Comparison of ENCODE assay signal across 9 mouse cellular contexts in genomic region chr1:75457710-75458024, GRCm38 (mm10). TPM values are rescaled to one million over a fixed set of nuclear protein-coding genes. Genes with fewer than 3 reads are reported as not detected.
A peak's percentile ranks its signal among the peaks of the same experiment; 100 is the strongest.
DNase-seq lines count a peak whose midpoint lies in the region; ATAC-seq lines count a peak whose summit lies in the region.
"Had no signal": no experiment of that assay in that cellular context is flagged by ENCODE, and none has a peak within 500 bp of the region (broad histone marks: within the 10 kb centered on the region; RNA-seq: fewer than 3 reads in every experiment).

No protein-coding gene starts in this region.

- no peaks in the 10 kb centered on the region for H3K9me3 ChIP-seq in heart, embryonic 16.5 days (replicated peaks; ENCODE audit: control insufficient read depth, low read length)
- no peaks in the 10 kb centered on the region for H3K9me3 ChIP-seq in hindbrain, embryonic 15.5 days
- H3K9me3 ChIP-seq in midbrain, embryonic 14.5 days (ENCODE audit: control insufficient read depth, low read length): no peaks in the 10 kb centered on the region

- peaks cover 11% of the 10 kb centered on the region for H3K4me1 ChIP-seq in heart, embryonic 16.5 days (ENCODE audit: control insufficient read depth, insufficient read depth, low read length)
- peaks cover 49% of the 10 kb centered on the region for H3K4me1 ChIP-seq in hindbrain, embryonic 15.5 days (replicated peaks)
- H3K4me1 ChIP-seq in midbrain, embryonic 14.5 days (ENCODE audit: control insufficient read depth, insufficient read depth, low read length): peaks cover 37% of the 10 kb centered on the region

- WGBS in heart, embryonic 16.5 days: 7% methylated on average over 10 of the region's 10 CpGs
- WGBS in hindbrain, embryonic 15.5 days: 5% methylated on average over 8 of the region's 10 CpGs
- WGBS in midbrain, embryonic 14.5 days: 4% methylated on average over 8 of the region's 10 CpGs

- no peaks in the 10 kb centered on the region for H3K36me3 ChIP-seq in heart, embryonic 16.5 days (ENCODE audit: control insufficient read depth, insufficient read depth)
- no peaks in the 10 kb centered on the region for H3K36me3 ChIP-seq in hindbrain, embryonic 15.5 days
- no peaks in the 10 kb centered on the region for H3K36me3 ChIP-seq in midbrain, embryonic 14.5 days (ENCODE audit: control insufficient read depth, insufficient read depth, low read length)

- peaks cover 44% of the 10 kb centered on the region for H3K27me3 ChIP-seq in heart, embryonic 16.5 days (ENCODE audit: control insufficient read depth, insufficient read depth, low read length)
- no peaks in the 10 kb centered on the region for H3K27me3 ChIP-seq in hindbrain, embryonic 15.5 days
- H3K27me3 ChIP-seq in midbrain, embryonic 14.5 days (ENCODE audit: control insufficient read depth, insufficient read depth, low read length): no peaks in the 10 kb centered on the region; the same call in 1 of the 2 replicates

- H3K9ac ChIP-seq in heart, embryonic 16.5 days (ENCODE audit: low read length): no peak overlapping the region
- H3K9ac ChIP-seq in hindbrain, embryonic 15.5 days: no peak overlapping the region
- H3K9ac ChIP-seq in midbrain, embryonic 14.5 days (replicated peaks; ENCODE audit: low read length): 0 out of 2 replicates have a peak overlapping the region, but pooled peaks have one; percentile 36

- no peak for DNase-seq in heart, postnatal 4 days
- peak; percentile 57 for DNase-seq in brain, adult 2 months (ENCODE audit: low read depth, low spot score)
- no peak for DNase-seq in midbrain, embryonic 14.5 days
- DNase-seq in right cerebral cortex, adult 18-20 months: no peak
- no peak for DNase-seq in left cerebral cortex, adult 9 months (ENCODE audit: low spot score in 2 of 2)
- no peak for DNase-seq in ovary, postnatal 36 days (ENCODE audit: low spot score)

- ATAC-seq in heart, embryonic 16.5 days (replicated peaks; ENCODE audit: extremely low read depth, insufficient read depth, low FRiP score): no peak
- ATAC-seq in hindbrain, embryonic 15.5 days (ENCODE audit: low FRiP score, low read depth): no peak; the same call in 1 of the 2 replicates
- 0 out of 2 replicates have a peak, but pooled peaks have one; percentile 32 for ATAC-seq in midbrain, embryonic 14.5 days (ENCODE audit: low FRiP score, low TSS enrichment)

- no peak overlapping the region for H3K27ac ChIP-seq in heart, embryonic 16.5 days (ENCODE audit: low read length)
- H3K27ac ChIP-seq in hindbrain, embryonic 15.5 days (replicated peaks): no peak overlapping the region
- H3K27ac ChIP-seq in midbrain, embryonic 14.5 days (replicated peaks; ENCODE audit: low read depth, low read length): peak overlapping the region; percentile 84
- H3K27ac ChIP-seq: macrophage had no signal

- H3K4me3 ChIP-seq in heart, embryonic 16.5 days (ENCODE audit: low read length): no peak overlapping the region
- no peak overlapping the region for H3K4me3 ChIP-seq in hindbrain, embryonic 15.5 days
- H3K4me3 ChIP-seq in midbrain, embryonic 14.5 days (replicated peaks; ENCODE audit: low read depth, low read length): peak overlapping the region; percentile 29; the same call in 1 of the 2 replicates

- peak overlapping the region; percentile 70; the same call in 1 of the 2 replicates for H3K4me2 ChIP-seq in heart, embryonic 16.5 days (ENCODE audit: low read depth, low read length)
- 0 out of 2 replicates have a peak overlapping the region, but pooled peaks have one; percentile 53 for H3K4me2 ChIP-seq in hindbrain, embryonic 15.5 days
- peak overlapping the region; percentile 70 for H3K4me2 ChIP-seq in midbrain, embryonic 14.5 days (ENCODE audit: low read length)

RNA-seq across cellular contexts. Expression of gene Asic4, which starts 7.4 kb away (rescaled TPM):
- 0.08 and 0.27 TPM in 2 replicates for polyA plus RNA-seq in heart, embryonic 16.5 days (2015; fragmentation: Nextera tagmentation; extraction: Ambion mirVana)
- not detected for total RNA-seq in heart, postnatal 4 days (2021)
- polyA plus RNA-seq in hindbrain, embryonic 15.5 days (2015; fragmentation: Nextera tagmentation; extraction: Ambion mirVana): 21.2 and 22.8 TPM in 2 replicates
- 16.6 and 34.3 TPM in 2 replicates for polyA plus RNA-seq in midbrain, embryonic 14.5 days (2014; fragmentation: Nextera tagmentation; extraction: Ambion mirVana)
- polyA plus RNA-seq: macrophage had no signal

RNA-seq across cellular contexts. Expression of gene Chpf, which starts 21.4 kb away (rescaled TPM):
- polyA plus RNA-seq in heart, embryonic 16.5 days (2015; fragmentation: Nextera tagmentation; extraction: Ambion mirVana): 23.9 and 27.0 TPM in 2 replicates
- 10 to 100 TPM; 38.0 to 38.7 TPM for total RNA-seq in heart, postnatal 4 days (2021)
- 46.1 and 53.4 TPM in 2 replicates for polyA plus RNA-seq in hindbrain, embryonic 15.5 days (2015; fragmentation: Nextera tagmentation; extraction: Ambion mirVana)
- polyA plus RNA-seq in midbrain, embryonic 14.5 days (2014; fragmentation: Nextera tagmentation; extraction: Ambion mirVana): 39.7 and 44.2 TPM in 2 replicates

RNA-seq across cellular contexts. Expression of gene Tmem198, which starts 21.7 kb away (rescaled TPM):
- 0.60 and 0.69 TPM in 2 replicates for polyA plus RNA-seq in heart, embryonic 16.5 days (2015; fragmentation: Nextera tagmentation; extraction: Ambion mirVana)
- total RNA-seq in heart, postnatal 4 days (2021): 1 to 10 TPM in 1 of 2 experiments, under 1 TPM in 1; 0.55 to 1.1 TPM
- polyA plus RNA-seq in hindbrain, embryonic 15.5 days (2015; fragmentation: Nextera tagmentation; extraction: Ambion mirVana): 45.2 and 49.9 TPM in 2 replicates
- polyA plus RNA-seq in midbrain, embryonic 14.5 days (2014; fragmentation: Nextera tagmentation; extraction: Ambion mirVana): 42.9 and 55.9 TPM in 2 replicates
- polyA plus RNA-seq: macrophage had no signal

RNA-seq across cellular contexts. Expression of gene Gmppa, which starts 21.9 kb away (rescaled TPM):
- polyA plus RNA-seq in heart, embryonic 16.5 days (2015; fragmentation: Nextera tagmentation; extraction: Ambion mirVana): 72.6 and 85.3 TPM in 2 replicates
- total RNA-seq in heart, postnatal 4 days (2021): 10 to 100 TPM; 41.1 to 41.4 TPM
- polyA plus RNA-seq in hindbrain, embryonic 15.5 days (2015; fragmentation: Nextera tagmentation; extraction: Ambion mirVana): 73.8 and 79.0 TPM in 2 replicates
- polyA plus RNA-seq in midbrain, embryonic 14.5 days (2014; fragmentation: Nextera tagmentation; extraction: Ambion mirVana): 75.7 and 75.9 TPM in 2 replicates

RNA-seq across cellular contexts. Expression of gene Obsl1, which starts 48.6 kb away (rescaled TPM):
- 83.9 and 94.2 TPM in 2 replicates for polyA plus RNA-seq in heart, embryonic 16.5 days (2015; fragmentation: Nextera tagmentation; extraction: Ambion mirVana)
- 100 to 1,000 TPM; 196 to 210 TPM for total RNA-seq in heart, postnatal 4 days (2021)
- polyA plus RNA-seq in hindbrain, embryonic 15.5 days (2015; fragmentation: Nextera tagmentation; extraction: Ambion mirVana): 28.1 and 34.9 TPM in 2 replicates
- polyA plus RNA-seq in midbrain, embryonic 14.5 days (2014; fragmentation: Nextera tagmentation; extraction: Ambion mirVana): 22.0 and 24.1 TPM in 2 replicates
- polyA plus RNA-seq: macrophage had no signal

Comparison
In these comparisons a context has a peak if more than half of its experiments do, and no peak if none do; other contexts are left out.
1. RNA of gene Asic4, which starts 7.4 kb away (polyA plus RNA-seq): 21.2 to 22.8 TPM in hindbrain, embryonic 15.5 days and 16.6 to 34.3 TPM in midbrain, embryonic 14.5 days; 0.08 to 0.27 TPM in heart, embryonic 16.5 days; every median in the first group is over 10 times any median in the second.
2. RNA of gene Tmem198, which starts 21.7 kb away (polyA plus RNA-seq): 45.2 to 49.9 TPM in hindbrain, embryonic 15.5 days and 42.9 to 55.9 TPM in midbrain, embryonic 14.5 days; 0.60 to 0.69 TPM in heart, embryonic 16.5 days; every median in the first group is over 10 times any median in the second.
3. Peak in every context shown above with its lines, with median percentiles within 50 percentile points of each other: H3K4me2 ChIP-seq.